Mouse (Mus musculus) hindbrain, embryonic 11.5 days (tissue): ENCODE results near the gene Tbc1d5. TPM values are rescaled to one million over a fixed set of nuclear protein-coding genes. Genes with fewer than 3 reads are reported as not detected.

Experiments
- ATAC-seq: fragments of 200-750 bp; cut with Nextera tagmentation; 2 replicates; pipeline ENCODE4 v1.8.0; 2017; ENCODE audit warnings: mild to moderate bottlenecking, moderate TSS enrichment, moderate library complexity; ENCODE audit not compliant: low FRiP score
- DNase-seq: peaks from one replicate; pipeline ENCODE4 v3.0.0-alpha.2; 2015; ENCODE audit warnings: low spot score
- H3K27ac ChIP-seq: fragments of 300-500 bp; sonication (generic); 2 replicates; pipeline ENCODE4 v1.5.1; 2014; ENCODE audit warnings: mild to moderate bottlenecking, low read depth, low read length
- H3K27me3 ChIP-seq: fragments of 300-500 bp; sonication (generic); 2 replicates; pipeline ENCODE4 v1.6.1; 2014; ENCODE audit warnings: mild to moderate bottlenecking, low read length, moderate library complexity, mixed read lengths; ENCODE audit not compliant: control insufficient read depth, insufficient read depth
- H3K36me3 ChIP-seq: fragments of 300-500 bp; sonication (generic); 2 replicates; pipeline ENCODE4 v1.6.1; 2014; ENCODE audit warnings: mild to moderate bottlenecking, low read length, moderate library complexity, mixed read lengths; ENCODE audit not compliant: control insufficient read depth, insufficient read depth
- H3K4me1 ChIP-seq: fragments of 300-500 bp; sonication (generic); replicated peaks from 2 replicates; pipeline ENCODE4 v1.6.1; 2014; ENCODE audit warnings: low read length, mixed read lengths; ENCODE audit not compliant: control insufficient read depth, insufficient read depth
- H3K4me2 ChIP-seq: fragments of 300-500 bp; sonication (generic); replicated peaks from 2 replicates; pipeline ENCODE4 v1.6.1; 2014; ENCODE audit warnings: mild to moderate bottlenecking, low read depth, low read length
- H3K4me3 ChIP-seq: fragments of 300-500 bp; sonication (generic); 2 replicates; pipeline ENCODE4 v1.5.1; 2014; ENCODE audit warnings: low read depth, low read length
- H3K9ac ChIP-seq: fragments of 300-500 bp; sonication (generic); 2 replicates; pipeline ENCODE4 v1.6.1; 2014; ENCODE audit warnings: low read depth, low read length
- H3K9me3 ChIP-seq: fragments of 300-500 bp; sonication (generic); 2 replicates; pipeline ENCODE4 v1.6.1; 2016; ENCODE audit warnings: low read length; ENCODE audit not compliant: control insufficient read depth
- WGBS: fragments of 180-500 bp; shearing (Covaris S2); extraction: QIAGEN DNeasy Blood & Tissue Kit; methylation state at CpG from one replicate; pipeline ENCODE4 v1.1.7; 2014; 5-methylcytosine and 5-hydroxymethylcytosine counted together
- polyA plus RNA-seq: library from polyadenylated mRNA; unstranded; fragments of >200 nt; fragmentation: Nextera tagmentation; extraction: Ambion mirVana; gene quantifications from 2 replicates; pipeline ENCODE4 v1.2.1, GENCODE M21; 2014

Gene Tbc1d5
- 9.6 and 10.8 TPM in 2 replicates for polyA plus RNA-seq

- no peaks in the 10 kb centered on the region for H3K9me3 ChIP-seq
- peak within 1 kb of the TSS; percentile 79 for H3K4me3 ChIP-seq
- no peaks in the 10 kb centered on the region for H3K4me1 ChIP-seq
- H3K27me3 ChIP-seq = no peaks in the 10 kb centered on the region
- H3K36me3 ChIP-seq = no peaks in the 10 kb centered on the region
- WGBS = 3% methylated on average over 51 of the region's 54 CpGs
- peak within 1 kb of the TSS; percentile 58 for H3K4me2 ChIP-seq
- peak within 1 kb of the TSS; percentile 98 for H3K9ac ChIP-seq
- DNase-seq (peak; percentile 90), ATAC-seq (peak; percentile 97)
- peak within 1 kb of the TSS; percentile 98 for H3K27ac ChIP-seq
These were observed at the start of gene Tbc1d5 for GRCm38 (mm10) chr17:51179195-51179953. Gene Tbc1d5 (minus strand): TSS chr17:51179352.

- Histone ChIP-seq H3K36me3 (no peaks in the 10 kb centered on the region), H3K9me3 (no peaks in the 10 kb centered on the region), H3K4me1 (no peaks in the 10 kb centered on the region), H3K27me3 (no peaks in the 10 kb centered on the region), H3K27ac (no peak overlapping the region), H3K9ac (no peak overlapping the region), H3K4me2 (no peak overlapping the region), H3K4me3 (no peak overlapping the region)
- ATAC-seq = no peak
- 73% methylated on average over 1 of the region's 1 CpGs for WGBS
- no peak for DNase-seq
These were observed 46.9 kb upstream of the Tbc1d5 start for GRCm38 (mm10) chr17:51226056-51226455.

- Histone ChIP-seq H3K4me3 (no peak overlapping the region), H3K4me1 (no peaks in the 10 kb centered on the region), H3K9me3 (no peaks in the 10 kb centered on the region), H3K27ac (no peak overlapping the region), H3K27me3 (no peaks in the 10 kb centered on the region), H3K36me3 (no peaks in the 10 kb centered on the region), H3K4me2 (no peak overlapping the region), H3K9ac (no peak overlapping the region)
- WGBS = 20% methylated on average over 4 of the region's 4 CpGs
- ATAC-seq = peak; percentile 60; the same call in 1 of the 2 replicates
- no peak for DNase-seq
These were observed 44.0 kb upstream of the Tbc1d5 start for GRCm38 (mm10) chr17:51223152-51223551.

- ATAC-seq = no peak
- no peaks in the 10 kb centered on the region for H3K27me3 ChIP-seq
- no peak overlapping the region for H3K4me2 ChIP-seq
- no peaks in the 10 kb centered on the region for H3K4me1 ChIP-seq
- H3K36me3 ChIP-seq = no peaks in the 10 kb centered on the region
- H3K27ac ChIP-seq = no peak overlapping the region
- no peak overlapping the region for H3K9ac ChIP-seq
- no peak overlapping the region for H3K4me3 ChIP-seq
- H3K9me3 ChIP-seq = no peaks in the 10 kb centered on the region
- WGBS = 87% methylated on average over 7 of the region's 7 CpGs
- DNase-seq = no peak
These were observed 41.9 kb upstream of the Tbc1d5 start for GRCm38 (mm10) chr17:51221075-51221474.

GRCm38 (mm10) chr17:51219897-51220296 is 40.7 kb upstream of the Tbc1d5 start:
- Histone ChIP-seq H3K36me3 (no peaks in the 10 kb centered on the region), H3K4me2 (no peak overlapping the region), H3K4me1 (no peaks in the 10 kb centered on the region), H3K9ac (no peak overlapping the region), H3K27me3 (no peaks in the 10 kb centered on the region), H3K9me3 (no peaks in the 10 kb centered on the region), H3K27ac (no peak overlapping the region), H3K4me3 (no peak overlapping the region)
- 91% methylated on average over 3 of the region's 3 CpGs for whole genome bisulfite sequencing
- no peak for DNase-seq
- ATAC-seq = no peak

GRCm38 (mm10) chr17:51216426-51216825 is 37.3 kb upstream of the Tbc1d5 start:
- 88% methylated on average over 6 of the region's 6 CpGs for WGBS
- no peak overlapping the region for H3K4me2 ChIP-seq
- no peaks in the 10 kb centered on the region for H3K4me1 ChIP-seq
- no peaks in the 10 kb centered on the region for H3K9me3 ChIP-seq
- no peak for DNase-seq
- H3K9ac ChIP-seq = no peak overlapping the region
- H3K4me3 ChIP-seq = no peak overlapping the region
- ATAC-seq = no peak
- no peak overlapping the region for H3K27ac ChIP-seq
- H3K27me3 ChIP-seq = no peaks in the 10 kb centered on the region
- H3K36me3 ChIP-seq = no peaks in the 10 kb centered on the region

- H3K9ac ChIP-seq = no peak overlapping the region
- H3K4me3 ChIP-seq = no peak overlapping the region
- no peak overlapping the region for H3K4me2 ChIP-seq
- no peaks in the 10 kb centered on the region for H3K9me3 ChIP-seq
- no peak overlapping the region for H3K27ac ChIP-seq
- 93% methylated on average over 2 of the region's 2 CpGs for WGBS
- H3K36me3 ChIP-seq = no peaks in the 10 kb centered on the region
- no peaks in the 10 kb centered on the region for H3K4me1 ChIP-seq
- no peak for ATAC-seq
- no peak for DNase-seq
- H3K27me3 ChIP-seq = no peaks in the 10 kb centered on the region
These were observed 30.4 kb upstream of the Tbc1d5 start for GRCm38 (mm10) chr17:51209565-51209964.

GRCm38 (mm10) chr17:51204643-51205042 is 25.5 kb upstream of the Tbc1d5 start:
- Histone ChIP-seq H3K27ac (no peak overlapping the region), H3K9me3 (no peaks in the 10 kb centered on the region), H3K4me1 (no peaks in the 10 kb centered on the region), H3K9ac (no peak overlapping the region), H3K36me3 (no peaks in the 10 kb centered on the region), H3K27me3 (no peaks in the 10 kb centered on the region), H3K4me3 (no peak overlapping the region), H3K4me2 (no peak overlapping the region)
- ATAC-seq (no peak), DNase-seq (no peak)
- WGBS = 85% methylated on average over 2 of the region's 2 CpGs

- 88% methylated on average over 2 of the region's 2 CpGs for WGBS
- H3K9me3 ChIP-seq = no peaks in the 10 kb centered on the region
- no peak overlapping the region for H3K4me3 ChIP-seq
- no peaks in the 10 kb centered on the region for H3K4me1 ChIP-seq
- no peaks in the 10 kb centered on the region for H3K36me3 ChIP-seq
- no peak overlapping the region for H3K27ac ChIP-seq
- no peak for ATAC-seq
- no peaks in the 10 kb centered on the region for H3K27me3 ChIP-seq
- no peak for DNase-seq
- no peak overlapping the region for H3K9ac ChIP-seq
- H3K4me2 ChIP-seq = no peak overlapping the region
These were observed 16.4 kb upstream of the Tbc1d5 start for GRCm38 (mm10) chr17:51195561-51195960.
